Mouse (Mus musculus) lung, postnatal 0 days (tissue): ENCODE measurements around the gene Sdk1.

ENCODE experiments used
- CTCF ChIP-seq: IDR thresholded peaks from 2 replicates; pipeline ENCODE4 v1.5.1; 2016; ENCODE audit warnings: antibody characterized with exemption, mild to moderate bottlenecking
- EP300 ChIP-seq: IDR thresholded peaks from 2 replicates; pipeline ENCODE4 v1.6.1; 2016; ENCODE audit warnings: antibody characterized with exemption, mild to moderate bottlenecking, control low read depth

DNA sequence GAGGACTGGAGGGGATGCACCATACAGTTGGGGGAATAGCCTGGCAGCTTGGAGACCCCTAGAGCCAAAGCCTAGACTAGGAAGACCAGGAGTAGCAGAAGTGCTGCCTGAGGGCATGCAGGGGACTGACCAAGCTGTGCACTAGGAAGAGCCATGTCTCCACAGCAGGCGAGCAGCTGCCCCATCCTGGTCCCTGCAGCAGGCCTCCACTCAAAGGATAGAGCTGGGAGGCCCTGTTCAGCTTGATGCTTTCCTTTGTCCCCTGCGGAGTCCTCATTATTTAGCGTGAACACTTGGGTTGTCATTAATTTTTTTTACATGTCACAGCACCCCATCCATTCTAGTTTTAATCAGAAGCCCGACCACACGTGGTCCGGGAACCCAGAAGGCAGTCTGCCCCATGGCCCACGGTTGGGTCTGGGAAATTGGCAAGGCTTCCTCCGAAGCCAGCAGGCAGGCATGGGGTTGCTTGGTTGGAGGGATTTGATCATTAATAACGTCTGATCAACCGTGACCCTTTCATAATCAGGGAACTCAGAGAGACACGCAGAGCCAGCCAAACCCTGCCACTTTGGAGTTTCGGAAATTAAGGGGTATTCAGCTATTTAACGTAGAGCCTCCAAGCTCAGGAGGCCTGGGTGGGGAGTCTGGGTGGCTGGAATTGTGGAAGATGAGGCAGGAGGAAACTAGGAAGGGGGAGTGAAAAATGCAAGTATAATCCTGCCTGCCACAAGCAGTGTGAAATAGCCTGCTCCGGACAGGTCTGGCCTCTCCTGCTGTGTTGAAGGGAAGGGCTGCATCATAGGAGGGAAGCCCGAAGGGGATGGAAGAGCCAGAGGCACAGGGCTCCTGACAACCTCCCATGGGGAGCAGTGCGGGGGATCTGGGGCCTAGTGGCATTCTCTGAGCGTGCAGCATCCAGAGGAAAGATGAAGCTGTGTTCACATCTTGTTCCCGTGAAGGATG, 872.2 kb downstream of the Sdk1 start:
- no peak for TF ChIP-seq EP300
- TF ChIP-seq CTCF, result no peak
